Mouse (Mus musculus) hematopoietic multipotent progenitor cell, adult 10-12 weeks (in vitro differentiated cells): ENCODE measurements around the gene Avpr1a. TPM values are rescaled to one million over a fixed set of nuclear protein-coding genes. Genes with fewer than 3 reads are reported as not detected.

Experiments used
- polyA plus RNA-seq: library from polyadenylated mRNA; stranded (reverse); fragments of >175 nt; gene quantifications from 2 replicates; pipeline ENCODE4 v1.2.3, GENCODE M21; 2012; ENCODE audit warnings: low replicate concordance

The Avpr1a gene
- not detected in 2 replicates for polyA plus RNA-seq

GRCm38 (mm10) chr10:122447861-122448716, at the start of gene Avpr1a:
Gene Avpr1a, plus strand, starts transcription at chr10:122448499.

Other genes starting within 250 kb of the Avpr1a start
- gene Ppm1h, start 230.3 kb downstream of the Avpr1a start, polyA plus RNA-seq, result 21.9 and 36.7 TPM in 2 replicates